Mouse (Mus musculus) megakaryocyte progenitor cell, adult 5-6 weeks (primary cell): ENCODE results near the gene Gm11037. TPM values are rescaled to one million over a fixed set of nuclear protein-coding genes. Genes with fewer than 3 reads are reported as not detected.

ENCODE experiments used
- ATAC-seq: replicated peaks from 2 replicates; pipeline ENCODE4 v1.8.0; 2016; ENCODE audit warnings: mild to moderate bottlenecking, moderate TSS enrichment, inconsistent platforms; ENCODE audit not compliant: poor library complexity
- total RNA-seq, 2 experiments: library from RNA; stranded (forward) in 1 of 2; stranded (reverse) in 1 of 2; fragments of 157-497, 149-512 nt in 1 of 2; fragments of 200-1000 nt in 1 of 2; gene quantifications; 2 replicates each; pipeline versions ENCODE4 v1.2.3 to v1.2.4; 2015 to 2017

Gm11037 gene
- total RNA-seq, 2 experiments from 2014 or later, result not detected

DNA sequence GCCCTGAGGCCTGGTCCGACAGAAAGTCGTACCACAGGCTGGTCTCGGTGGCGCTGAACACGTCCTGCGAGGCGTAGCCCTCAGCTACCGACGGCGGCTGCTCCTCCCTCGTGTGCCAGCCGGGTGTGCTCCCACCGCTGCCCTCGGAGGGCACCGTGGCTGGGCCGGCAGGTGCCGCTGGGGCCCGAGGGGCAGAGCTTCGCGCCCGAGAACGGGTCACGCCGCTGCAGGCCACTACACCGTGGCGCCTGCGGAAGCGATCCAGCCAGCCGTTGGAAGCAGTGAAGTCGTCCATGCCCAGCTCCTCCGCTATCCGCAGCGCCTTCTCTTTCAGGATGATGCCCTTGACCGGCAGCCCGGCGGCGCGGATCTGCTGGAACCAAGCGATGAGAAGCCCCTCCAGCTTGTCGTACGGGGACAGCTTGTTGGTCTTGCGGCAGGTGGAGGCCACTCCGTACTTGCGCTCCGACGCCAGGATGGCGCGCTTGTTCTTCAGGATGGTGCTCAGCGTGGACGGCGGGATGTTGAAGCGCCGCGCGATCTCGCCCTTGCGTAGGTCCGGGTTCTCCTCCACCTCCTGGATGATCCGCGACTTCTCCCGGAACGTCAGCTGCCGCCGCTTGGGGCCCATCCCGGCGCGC, 46.1 kb downstream of the Gm11037 start:
- ATAC-seq, result peak; percentile 45

- ATAC-seq, result peak; percentile 68
These were observed 46.8 kb downstream of the Gm11037 start, which contains the start of gene Cenpb for GRCm38 (mm10) chr2:131179990-131180587. Gene Cenpb (minus strand): TSS chr2:131180067.

Other genes starting within 250 kb of the Gm11037 start
- 6.4 and 10.8 TPM in 2 replicates for gene 4930402H24Rik, start 227.1 kb upstream of the Gm11037 start, total RNA-seq (2015)
- gene 4930402H24Rik, start 227.1 kb upstream of the Gm11037 start, total RNA-seq (2017), result 4.2 and 8.6 TPM in 2 replicates
- 38.4 and 41.2 TPM in 2 replicates for gene Atrn, start 227.0 kb upstream of the Gm11037 start, total RNA-seq (2015)
- gene Atrn, start 227.0 kb upstream of the Gm11037 start, total RNA-seq (2017), result 30.4 and 33.0 TPM in 2 replicates
- not detected in 2 replicates for gene Gfra4, start 90.4 kb upstream of the Gm11037 start, total RNA-seq (2015)
- not detected in 2 replicates for gene Gfra4, start 90.4 kb upstream of the Gm11037 start, total RNA-seq (2017)
- gene Adam33, start 69.7 kb upstream of the Gm11037 start, total RNA-seq (2015), result not detected in 2 replicates
- not detected in 2 replicates for gene Adam33, start 69.7 kb upstream of the Gm11037 start, total RNA-seq (2017)
- gene Siglec1, start 46.7 kb upstream of the Gm11037 start, total RNA-seq (2015), result 0.05 and 0.07 TPM in 2 replicates
- gene Siglec1, start 46.7 kb upstream of the Gm11037 start, total RNA-seq (2017), result 0.10 TPM in 1 of 2 replicates, not detected in the other
- gene Hspa12b, start 6.2 kb upstream of the Gm11037 start, total RNA-seq (2015), result 0.12 TPM in 1 of 2 replicates, not detected in the other
- 0.44 TPM in 1 of 2 replicates, not detected in the other for gene Hspa12b, start 6.2 kb upstream of the Gm11037 start, total RNA-seq (2017)
- gene 1700037H04Rik, start 26.6 kb downstream of the Gm11037 start, total RNA-seq (2015), result 85.1 and 90.4 TPM in 2 replicates
- gene 1700037H04Rik, start 26.6 kb downstream of the Gm11037 start, total RNA-seq (2017), result 34.9 and 39.5 TPM in 2 replicates
- gene Cenpb, start 46.6 kb downstream of the Gm11037 start, total RNA-seq (2015), result 8.0 and 8.3 TPM in 2 replicates
- 14.8 and 15.8 TPM in 2 replicates for gene Cenpb, start 46.6 kb downstream of the Gm11037 start, total RNA-seq (2017)
- gene Cdc25b, start 53.5 kb downstream of the Gm11037 start, total RNA-seq (2015), result 8.9 and 10.8 TPM in 2 replicates
- 9.6 and 13.4 TPM in 2 replicates for gene Cdc25b, start 53.5 kb downstream of the Gm11037 start, total RNA-seq (2017)
- gene Spef1, start 53.8 kb downstream of the Gm11037 start, total RNA-seq (2015), result 0.39 and 0.72 TPM in 2 replicates
- 0.91 and 2.0 TPM in 2 replicates for gene Spef1, start 53.8 kb downstream of the Gm11037 start, total RNA-seq (2017)
- gene Ap5s1, start 73.6 kb downstream of the Gm11037 start, total RNA-seq (2015), result 3.6 and 3.9 TPM in 2 replicates
- 2.9 and 6.7 TPM in 2 replicates for gene Ap5s1, start 73.6 kb downstream of the Gm11037 start, total RNA-seq (2017)
- gene Mavs, start 100.6 kb downstream of the Gm11037 start, total RNA-seq (2015), result 15.1 and 17.1 TPM in 2 replicates
- gene Mavs, start 100.6 kb downstream of the Gm11037 start, total RNA-seq (2017), result 11.3 and 11.8 TPM in 2 replicates
- 59.4 and 71.6 TPM in 2 replicates for gene Pank2, start 129.0 kb downstream of the Gm11037 start, total RNA-seq (2015)
- gene Pank2, start 129.0 kb downstream of the Gm11037 start, total RNA-seq (2017), result 46.3 and 61.7 TPM in 2 replicates
- 4.4 and 4.5 TPM in 2 replicates for gene Rnf24, start 219.4 kb downstream of the Gm11037 start, total RNA-seq (2015)
- gene Rnf24, start 219.4 kb downstream of the Gm11037 start, total RNA-seq (2017), result 1.8 and 1.9 TPM in 2 replicates